Mouse (Mus musculus): ENCODE measurements around the gene 4632433K11Rik.

GRCm38 (mm10) chr7:5047313-5047712 lies 13.4 kb downstream of the 4632433K11Rik start:
- peak; percentile 65 for TF ChIP-seq SMC3 (IDR thresholded peaks at IDR 0.05; ENCODE audit: low read depth, low read length)
- no peak for TF ChIP-seq POLR2A (IDR thresholded peaks at IDR 0.05; ENCODE audit: control insufficient read depth in 1 of 2, insufficient read depth in 1 of 2, low read depth in 1 of 2, low read length in 2 of 2, poor library complexity in 1 of 2)
- TF ChIP-seq POLR2AphosphoS5 (IDR thresholded peaks at IDR 0.05; ENCODE audit: borderline replicate concordance, low read depth, low read length), result no peak
